Mouse (Mus musculus): ENCODE results near the gene March10. TPM values are rescaled to one million over a fixed set of nuclear protein-coding genes. Genes with fewer than 3 reads are reported as not detected.

March10 gene
- polyA plus RNA-seq, 1 experiment from 2014 or later: not detected

DNA sequence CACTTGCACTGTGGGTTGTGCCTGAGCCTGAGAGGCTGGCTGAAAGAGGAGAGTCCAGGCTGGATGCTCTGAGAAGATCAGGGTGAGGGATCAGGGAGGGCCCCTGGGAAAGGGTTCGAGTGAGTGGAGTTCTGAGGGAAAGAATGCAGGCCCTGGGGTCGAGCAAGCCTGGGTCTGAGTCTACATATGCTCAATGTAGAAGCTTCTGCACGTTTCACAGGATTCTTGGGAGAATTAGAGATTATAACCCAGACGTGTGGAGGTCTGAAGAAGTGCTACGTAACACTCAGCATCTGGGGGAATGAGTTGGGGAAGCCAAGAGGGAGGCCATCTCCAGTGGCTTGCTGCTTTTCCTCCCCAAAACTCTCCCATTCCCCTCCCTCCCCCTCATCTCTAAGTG lies 34.4 kb upstream of the March10 start:
- H3K27me3 ChIP-seq (ENCODE audit: control insufficient read depth, insufficient read depth, low read length): no peaks in the 10 kb centered on the region
- H3K9me3 ChIP-seq (ENCODE audit: control insufficient read depth, low read length): no peaks in the 10 kb centered on the region
- DNase-seq (ENCODE audit: low spot score) (no peak), ATAC-seq (ENCODE audit: insufficient read depth, low FRiP score, low TSS enrichment) (no peak)
- WGBS: 71% methylated on average over 5 of the region's 5 CpGs
- H3K9ac ChIP-seq (ENCODE audit: low read length): no peak overlapping the region
- no peak overlapping the region for H3K4me2 ChIP-seq (ENCODE audit: low read depth)
- no peak overlapping the region for H3K4me3 ChIP-seq (ENCODE audit: low read depth, low read length)
- H3K4me1 ChIP-seq (ENCODE audit: control insufficient read depth, insufficient read depth, low read length): no peaks in the 10 kb centered on the region
- no peaks in the 10 kb centered on the region for H3K36me3 ChIP-seq (ENCODE audit: control insufficient read depth, insufficient read depth, low read length)
- no peak overlapping the region for H3K27ac ChIP-seq (ENCODE audit: low read depth, low read length)

DNA sequence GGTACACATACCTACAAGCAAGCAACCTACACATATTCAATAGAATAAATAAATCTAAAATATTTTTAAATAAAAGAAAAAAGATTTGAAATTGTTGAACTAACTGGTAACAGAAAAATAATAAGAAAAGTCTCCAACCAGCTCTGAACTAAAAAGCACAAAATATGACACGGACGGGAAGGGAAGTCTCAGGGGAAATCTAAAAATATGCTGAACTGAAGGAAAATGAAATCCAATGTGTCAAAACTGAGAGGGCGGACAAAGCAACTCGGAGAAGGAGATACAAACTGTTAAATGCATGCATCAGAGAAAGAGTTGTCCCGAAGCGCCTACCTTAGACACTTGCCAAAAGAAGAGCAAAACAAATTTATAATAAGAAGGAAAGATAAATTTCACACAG lies 28.9 kb upstream of the March10 start:
- 82% methylated on average over 6 of the region's 6 CpGs for WGBS
- Histone ChIP-seq H3K4me2 (ENCODE audit: low read depth) (no peak overlapping the region), H3K9ac (ENCODE audit: low read length) (no peak overlapping the region), H3K4me3 (ENCODE audit: low read depth, low read length) (no peak overlapping the region), H3K27me3 (ENCODE audit: control insufficient read depth, insufficient read depth, low read length) (no peaks in the 10 kb centered on the region), H3K4me1 (ENCODE audit: control insufficient read depth, insufficient read depth, low read length) (no peaks in the 10 kb centered on the region), H3K27ac (ENCODE audit: low read depth, low read length) (no peak overlapping the region), H3K36me3 (ENCODE audit: control insufficient read depth, insufficient read depth, low read length) (no peaks in the 10 kb centered on the region), H3K9me3 (ENCODE audit: control insufficient read depth, low read length) (no peaks in the 10 kb centered on the region)
- no peak for DNase-seq (ENCODE audit: low spot score)
- no peak for ATAC-seq (ENCODE audit: insufficient read depth, low FRiP score, low TSS enrichment)

DNA sequence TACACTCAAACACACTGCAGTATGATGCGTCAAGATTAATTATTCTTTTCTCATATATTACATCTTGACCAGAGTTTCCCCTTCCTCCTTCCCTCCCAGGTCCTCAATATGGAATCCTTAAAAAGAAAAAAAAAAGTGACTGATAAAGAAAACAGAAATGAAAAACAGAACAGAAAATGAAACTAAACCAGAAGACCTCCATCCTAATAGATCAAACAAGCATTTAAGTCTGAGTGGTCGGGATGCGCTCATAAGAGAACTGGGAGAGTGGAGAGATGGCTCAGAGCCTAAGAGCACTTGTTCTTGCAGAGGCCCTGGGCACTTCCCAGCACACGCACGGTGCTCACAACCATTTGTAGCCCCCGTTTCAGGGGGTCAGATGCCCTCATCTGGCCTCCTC lies 28.5 kb upstream of the March10 start:
- H3K27me3 ChIP-seq (ENCODE audit: control insufficient read depth, insufficient read depth, low read length): no peaks in the 10 kb centered on the region
- 83% methylated on average over 6 of the region's 6 CpGs for WGBS
- ATAC-seq (ENCODE audit: insufficient read depth, low FRiP score, low TSS enrichment) (no peak), DNase-seq (ENCODE audit: low spot score) (no peak)
- H3K4me1 ChIP-seq (ENCODE audit: control insufficient read depth, insufficient read depth, low read length): no peaks in the 10 kb centered on the region
- no peaks in the 10 kb centered on the region for H3K9me3 ChIP-seq (ENCODE audit: control insufficient read depth, low read length)
- H3K36me3 ChIP-seq (ENCODE audit: control insufficient read depth, insufficient read depth, low read length): no peaks in the 10 kb centered on the region
- H3K4me3 ChIP-seq (ENCODE audit: low read depth, low read length): no peak overlapping the region
- no peak overlapping the region for H3K4me2 ChIP-seq (ENCODE audit: low read depth)
- H3K9ac ChIP-seq (ENCODE audit: low read length): no peak overlapping the region
- no peak overlapping the region for H3K27ac ChIP-seq (ENCODE audit: low read depth, low read length)

DNA sequence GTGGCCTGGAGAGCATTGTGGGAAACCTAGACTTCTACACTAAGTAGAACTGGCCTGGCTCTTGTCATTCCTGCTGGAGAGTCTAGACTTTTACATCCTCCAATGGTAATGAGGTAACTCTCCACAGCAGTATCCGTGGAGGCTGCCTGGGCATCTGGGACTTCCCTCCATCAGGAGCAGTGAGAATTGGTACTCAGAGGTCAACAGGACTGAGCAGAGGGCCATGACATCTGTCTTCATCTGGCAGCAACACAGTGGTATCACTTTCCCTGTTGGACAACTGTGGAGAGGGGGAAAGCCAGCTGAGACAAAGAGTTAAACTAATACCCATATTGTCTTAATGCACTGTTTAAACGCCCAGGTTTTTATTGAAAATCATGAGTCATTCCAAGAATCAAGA lies 26.2 kb upstream of the March10 start:
- Histone ChIP-seq H3K27ac (ENCODE audit: low read depth, low read length) (no peak overlapping the region), H3K4me3 (ENCODE audit: low read depth, low read length) (no peak overlapping the region), H3K9ac (ENCODE audit: low read length) (no peak overlapping the region), H3K27me3 (ENCODE audit: control insufficient read depth, insufficient read depth, low read length) (no peaks in the 10 kb centered on the region), H3K36me3 (ENCODE audit: control insufficient read depth, insufficient read depth, low read length) (no peaks in the 10 kb centered on the region), H3K4me2 (ENCODE audit: low read depth) (no peak overlapping the region), H3K4me1 (ENCODE audit: control insufficient read depth, insufficient read depth, low read length) (no peaks in the 10 kb centered on the region), H3K9me3 (ENCODE audit: control insufficient read depth, low read length) (no peaks in the 10 kb centered on the region)
- WGBS: 66% methylated on average over 2 of the region's 2 CpGs
- ATAC-seq (ENCODE audit: insufficient read depth, low FRiP score, low TSS enrichment) (no peak), DNase-seq (ENCODE audit: low spot score) (no peak)

DNA sequence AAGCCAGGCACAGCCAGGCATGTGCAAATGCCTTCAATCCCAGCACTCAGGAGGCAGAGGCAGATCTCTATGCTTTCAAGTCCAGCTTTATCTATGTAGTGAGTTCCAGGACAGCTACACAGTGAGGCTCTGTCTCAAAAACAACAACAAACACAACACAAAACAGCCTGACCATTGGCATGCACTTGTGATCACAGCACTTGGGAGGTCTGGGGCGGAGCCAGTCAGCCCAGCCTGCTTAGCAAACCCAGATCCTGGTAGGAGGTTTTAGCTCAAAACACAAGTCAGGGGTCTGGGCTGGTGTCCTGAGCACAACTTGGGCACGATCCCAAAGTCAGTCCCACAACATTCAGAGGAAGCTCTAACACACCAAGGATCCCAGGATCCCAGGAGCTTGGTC lies 18.2 kb upstream of the March10 start:
- Histone ChIP-seq H3K4me2 (ENCODE audit: low read depth) (no peak overlapping the region), H3K9me3 (ENCODE audit: control insufficient read depth, low read length) (no peaks in the 10 kb centered on the region), H3K27ac (ENCODE audit: low read depth, low read length) (no peak overlapping the region), H3K9ac (ENCODE audit: low read length) (no peak overlapping the region), H3K4me1 (ENCODE audit: control insufficient read depth, insufficient read depth, low read length) (no peaks in the 10 kb centered on the region), H3K4me3 (ENCODE audit: low read depth, low read length) (no peak overlapping the region), H3K27me3 (ENCODE audit: control insufficient read depth, insufficient read depth, low read length) (no peaks in the 10 kb centered on the region), H3K36me3 (ENCODE audit: control insufficient read depth, insufficient read depth, low read length) (no peaks in the 10 kb centered on the region)
- DNase-seq (ENCODE audit: low spot score) (no peak), ATAC-seq (ENCODE audit: insufficient read depth, low FRiP score, low TSS enrichment) (no peak)
- 66% methylated on average over 2 of the region's 2 CpGs for WGBS

DNA sequence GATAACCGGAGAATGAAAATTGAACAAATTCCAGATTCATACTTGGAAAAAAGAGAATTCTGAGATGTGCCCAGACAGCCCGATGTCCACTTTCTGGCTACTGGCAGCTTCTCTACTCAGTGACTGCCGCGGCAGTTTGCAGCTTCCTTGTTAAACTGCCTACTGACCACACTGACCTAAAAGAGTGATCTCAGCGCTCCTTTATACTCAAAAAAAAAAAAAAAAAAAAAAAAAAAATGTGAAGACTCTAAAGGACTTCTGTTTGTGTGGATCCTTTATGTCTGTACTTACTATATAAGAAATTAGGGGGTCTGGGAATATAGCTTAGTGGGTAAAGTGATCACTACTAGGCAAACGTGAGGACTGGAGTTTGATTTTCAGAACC lies 17.8 kb upstream of the March10 start:
- no peak for ATAC-seq (ENCODE audit: insufficient read depth, low FRiP score, low TSS enrichment)

DNA sequence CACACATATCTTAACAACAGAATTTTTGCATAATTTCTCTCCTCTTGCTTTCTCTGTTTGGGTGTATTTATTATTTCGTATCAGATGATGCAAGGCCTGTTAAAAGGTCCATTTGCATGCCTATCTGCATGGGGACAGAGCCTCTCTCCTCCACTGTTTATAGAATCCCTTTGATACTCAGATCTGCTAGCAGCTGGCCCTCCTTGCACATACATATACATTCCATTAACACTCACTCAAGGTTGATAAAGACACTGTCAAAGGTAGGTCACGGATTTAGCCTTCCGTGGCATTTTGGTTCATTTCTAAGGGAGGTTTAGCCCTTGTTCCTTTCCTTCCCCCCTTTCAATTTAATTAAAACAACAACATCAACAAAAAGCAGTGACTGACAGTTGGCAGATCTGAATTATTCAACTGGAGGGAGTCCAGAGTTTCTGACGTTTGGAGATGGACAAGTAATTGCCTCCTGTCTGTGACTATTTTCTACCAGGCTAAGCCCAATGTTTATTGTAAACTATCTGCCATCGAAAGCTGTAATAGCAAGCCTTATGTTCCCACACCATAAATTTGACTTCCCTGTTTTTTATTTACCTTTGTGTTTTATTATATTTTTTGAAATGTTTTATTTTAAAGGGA lies 17.3 kb upstream of the March10 start:
- WGBS: 68% methylated on average over 5 of the region's 5 CpGs
- DNase-seq (ENCODE audit: low spot score) (no peak), ATAC-seq (ENCODE audit: insufficient read depth, low FRiP score, low TSS enrichment) (no peak)
- Histone ChIP-seq H3K27me3 (ENCODE audit: control insufficient read depth, insufficient read depth, low read length) (no peaks in the 10 kb centered on the region), H3K4me1 (ENCODE audit: control insufficient read depth, insufficient read depth, low read length) (0 out of 2 replicates have a peak, but pooled peaks cover 3% of the 10 kb centered on the region), H3K36me3 (ENCODE audit: control insufficient read depth, insufficient read depth, low read length) (no peaks in the 10 kb centered on the region), H3K4me2 (ENCODE audit: low read depth) (no peak overlapping the region), H3K9ac (ENCODE audit: low read length) (no peak overlapping the region), H3K9me3 (ENCODE audit: control insufficient read depth, low read length) (no peaks in the 10 kb centered on the region), H3K27ac (ENCODE audit: low read depth, low read length) (no peak overlapping the region), H3K4me3 (ENCODE audit: low read depth, low read length) (no peak overlapping the region)

More for the DNA sequence above, 17.8 kb upstream of the March10 start:
- no peak overlapping the region for H3K9ac ChIP-seq (ENCODE audit: low read length)
- no peak for DNase-seq (ENCODE audit: low spot score)
- WGBS: 69% methylated on average over 6 of the region's 6 CpGs
- H3K4me3 ChIP-seq (ENCODE audit: low read depth, low read length): no peak overlapping the region
- no peaks in the 10 kb centered on the region for H3K4me1 ChIP-seq (ENCODE audit: control insufficient read depth, insufficient read depth, low read length)
- H3K27ac ChIP-seq (ENCODE audit: low read depth, low read length): no peak overlapping the region
- H3K27me3 ChIP-seq (ENCODE audit: control insufficient read depth, insufficient read depth, low read length): no peaks in the 10 kb centered on the region
- no peaks in the 10 kb centered on the region for H3K36me3 ChIP-seq (ENCODE audit: control insufficient read depth, insufficient read depth, low read length)
- no peaks in the 10 kb centered on the region for H3K9me3 ChIP-seq (ENCODE audit: control insufficient read depth, low read length)
- H3K4me2 ChIP-seq (ENCODE audit: low read depth): no peak overlapping the region

DNA sequence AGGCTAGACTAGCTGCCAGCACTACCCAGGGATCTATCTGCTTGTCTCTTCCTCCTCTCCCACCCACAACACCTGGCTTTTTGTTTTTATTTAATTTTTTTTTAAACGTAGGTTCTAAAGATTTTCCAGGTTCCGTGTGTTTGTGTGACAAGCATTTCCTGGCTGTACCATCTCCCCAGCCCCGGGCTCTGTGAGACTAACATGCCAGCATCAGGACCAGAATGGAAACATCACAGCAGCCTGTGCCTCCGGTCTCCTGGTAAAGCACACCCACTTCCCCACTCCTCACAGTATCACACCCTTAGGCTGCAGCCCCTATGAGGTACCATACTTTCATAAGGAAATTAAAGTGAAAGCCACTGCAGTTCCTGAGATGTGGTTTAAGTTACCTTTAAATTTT lies 16.1 kb upstream of the March10 start:
- H3K9ac ChIP-seq (ENCODE audit: low read length): no peak overlapping the region
- no peaks in the 10 kb centered on the region for H3K27me3 ChIP-seq (ENCODE audit: control insufficient read depth, insufficient read depth, low read length)
- H3K9me3 ChIP-seq (ENCODE audit: control insufficient read depth, low read length): no peaks in the 10 kb centered on the region
- 79% methylated on average over 4 of the region's 4 CpGs for WGBS
- no peak overlapping the region for H3K4me3 ChIP-seq (ENCODE audit: low read depth, low read length)
- DNase-seq (ENCODE audit: low spot score) (no peak), ATAC-seq (ENCODE audit: insufficient read depth, low FRiP score, low TSS enrichment) (no peak)
- no peak overlapping the region for H3K27ac ChIP-seq (ENCODE audit: low read depth, low read length)
- H3K4me2 ChIP-seq (ENCODE audit: low read depth): no peak overlapping the region
- 0 out of 2 replicates have a peak, but pooled peaks cover 3% of the 10 kb centered on the region for H3K4me1 ChIP-seq (ENCODE audit: control insufficient read depth, insufficient read depth, low read length)
- H3K36me3 ChIP-seq (ENCODE audit: control insufficient read depth, insufficient read depth, low read length): no peaks in the 10 kb centered on the region

DNA sequence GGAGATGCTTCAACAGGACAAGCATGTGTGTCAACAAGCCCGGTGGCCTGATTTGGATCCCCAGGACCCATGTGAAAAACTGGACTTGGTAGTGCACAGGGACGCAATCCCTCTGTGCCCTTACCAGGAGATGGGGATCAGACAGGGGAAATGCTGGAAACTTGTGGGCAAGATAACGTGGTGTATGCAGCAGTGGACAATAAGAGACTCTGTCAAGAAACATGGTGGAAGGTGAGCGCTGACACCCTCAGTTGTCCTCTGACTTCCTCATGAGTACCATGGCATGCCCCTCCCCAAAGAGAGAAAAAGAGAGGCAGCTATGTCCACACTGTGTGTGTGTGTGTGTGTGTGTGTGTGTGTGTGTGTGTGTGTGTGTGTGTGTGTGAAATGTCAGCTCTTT lies 14.4 kb upstream of the March10 start:
- H3K36me3 ChIP-seq (ENCODE audit: control insufficient read depth, insufficient read depth, low read length): no peaks in the 10 kb centered on the region
- 0 out of 2 replicates have a peak, but pooled peaks cover 3% of the 10 kb centered on the region for H3K4me1 ChIP-seq (ENCODE audit: control insufficient read depth, insufficient read depth, low read length)
- 87% methylated on average over 4 of the region's 4 CpGs for WGBS
- no peak overlapping the region for H3K9ac ChIP-seq (ENCODE audit: low read length)
- no peaks in the 10 kb centered on the region for H3K9me3 ChIP-seq (ENCODE audit: control insufficient read depth, low read length)
- no peak overlapping the region for H3K4me3 ChIP-seq (ENCODE audit: low read depth, low read length)
- no peak for DNase-seq (ENCODE audit: low spot score)
- no peak overlapping the region for H3K27ac ChIP-seq (ENCODE audit: low read depth, low read length)
- H3K4me2 ChIP-seq (ENCODE audit: low read depth): no peak overlapping the region
- H3K27me3 ChIP-seq (ENCODE audit: control insufficient read depth, insufficient read depth, low read length): no peaks in the 10 kb centered on the region
- ATAC-seq (ENCODE audit: insufficient read depth, low FRiP score, low TSS enrichment): no peak

Measured in neural tube, embryonic 11.5 days (tissue).